Mouse (Mus musculus) embryonic fibroblast, embryonic 13.5 days (primary cell): ENCODE results near the gene Hivep1.

Experiments
- CTCF ChIP-seq: IDR thresholded peaks from 2 replicates; pipeline ENCODE4 v1.5.1; 2011; ENCODE audit warnings: mild to moderate bottlenecking, control low read depth, low read length, moderate library complexity, borderline replicate concordance; ENCODE audit not compliant: insufficient read depth
- POLR2A ChIP-seq: IDR thresholded peaks from 2 replicates; pipeline ENCODE4 v1.6.1; 2011; ENCODE audit warnings: low read depth, mild to moderate bottlenecking, control low read depth, low read length, moderate library complexity

DNA sequence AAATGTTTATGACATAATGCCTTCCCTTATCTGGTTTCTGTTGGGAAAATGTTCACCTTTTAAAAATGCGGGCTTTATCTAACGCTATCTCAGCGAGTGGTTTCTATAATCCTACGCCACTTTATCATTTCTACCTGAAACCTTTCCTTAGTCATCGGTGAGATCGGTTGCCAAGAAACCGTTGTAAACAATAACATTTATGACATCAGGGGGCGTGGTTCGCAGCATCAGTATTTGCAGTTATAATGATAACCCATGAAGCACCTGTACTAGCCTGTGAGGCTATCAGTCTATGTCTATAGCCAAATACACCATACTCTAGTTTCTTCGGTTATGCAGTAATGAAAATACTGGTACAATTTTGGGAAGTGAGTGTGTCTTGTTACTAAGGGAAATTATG, 177.0 kb downstream of the Hivep1 start:
- TF ChIP-seq CTCF (no peak), POLR2A (no peak)
